Comparison of ENCODE assay signal across 9 mouse cellular contexts in the genomic region with DNA sequence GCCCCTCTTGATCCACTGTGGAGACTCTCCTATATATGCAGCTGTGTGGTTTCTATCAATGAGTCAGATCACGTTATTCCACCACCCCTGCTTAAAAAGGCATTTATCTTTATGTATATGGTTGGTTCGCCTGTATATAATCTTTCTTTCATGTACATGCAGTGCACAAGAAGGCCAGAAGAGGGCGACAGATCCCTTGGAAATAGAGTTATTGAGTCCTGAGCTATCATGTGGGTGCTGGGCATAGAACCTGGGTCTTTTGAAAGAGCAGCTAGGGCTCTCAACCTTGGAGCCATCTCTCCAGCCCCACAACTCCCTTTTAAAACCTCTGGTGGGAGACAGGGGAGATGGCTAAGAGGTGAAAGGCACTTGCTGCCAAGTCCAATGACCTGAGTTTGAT. TPM values are rescaled to one million over a fixed set of nuclear protein-coding genes. Genes with fewer than 3 reads are reported as not detected.
A peak's percentile ranks its signal among the peaks of the same experiment; 100 is the strongest.
DNase-seq lines count a peak whose midpoint lies in the region; ATAC-seq and TF ChIP-seq lines count a peak whose summit lies in the region.
"Had no signal": no experiment of that assay in that cellular context is flagged by ENCODE, and none has a peak within 500 bp of the region (broad histone marks: within the 10 kb centered on the region; RNA-seq: fewer than 3 reads in every experiment).

No protein-coding gene starts in this region.

- no peaks in the 10 kb centered on the region for H3K36me3 ChIP-seq in hindbrain, embryonic 11.5 days (ENCODE audit: control insufficient read depth, insufficient read depth, low read length)
- H3K36me3 ChIP-seq in hindbrain, embryonic 13.5 days, result no peaks in the 10 kb centered on the region
- no peaks in the 10 kb centered on the region for H3K36me3 ChIP-seq in lung, embryonic 14.5 days (ENCODE audit: insufficient read depth)
- H3K36me3 ChIP-seq in forebrain, embryonic 16.5 days (ENCODE audit: control insufficient read depth, insufficient read depth), result no peaks in the 10 kb centered on the region
- no peaks in the 10 kb centered on the region for H3K36me3 ChIP-seq in forebrain, embryonic 14.5 days (ENCODE audit: control insufficient read depth, insufficient read depth, low read length)

- H3K4me1 ChIP-seq in hindbrain, embryonic 11.5 days (replicated peaks; ENCODE audit: control insufficient read depth, insufficient read depth, low read length), result no peaks in the 10 kb centered on the region
- H3K4me1 ChIP-seq in hindbrain, embryonic 13.5 days (replicated peaks), result no peaks in the 10 kb centered on the region
- no peaks in the 10 kb centered on the region for H3K4me1 ChIP-seq in lung, embryonic 14.5 days (ENCODE audit: insufficient read depth)
- no peaks in the 10 kb centered on the region for H3K4me1 ChIP-seq in forebrain, embryonic 16.5 days (replicated peaks; ENCODE audit: control insufficient read depth, insufficient read depth, low read length)
- H3K4me1 ChIP-seq in forebrain, embryonic 14.5 days (ENCODE audit: control insufficient read depth, insufficient read depth, low read length), result no peaks in the 10 kb centered on the region

- H3K9me3 ChIP-seq in hindbrain, embryonic 11.5 days (ENCODE audit: control insufficient read depth, low read length), result no peaks in the 10 kb centered on the region
- no peaks in the 10 kb centered on the region for H3K9me3 ChIP-seq in hindbrain, embryonic 13.5 days
- H3K9me3 ChIP-seq in lung, embryonic 14.5 days (ENCODE audit: low read depth, low read length), result no peaks in the 10 kb centered on the region
- H3K9me3 ChIP-seq in forebrain, embryonic 16.5 days (ENCODE audit: control insufficient read depth, low read length), result no peaks in the 10 kb centered on the region
- no peaks in the 10 kb centered on the region for H3K9me3 ChIP-seq in forebrain, embryonic 14.5 days (replicated peaks; ENCODE audit: control insufficient read depth, low read length)

- H3K4me3 ChIP-seq in hindbrain, embryonic 11.5 days (ENCODE audit: low read depth, low read length), result no peak overlapping the region
- H3K4me3 ChIP-seq in hindbrain, embryonic 13.5 days, result no peak overlapping the region
- H3K4me3 ChIP-seq in lung, embryonic 14.5 days (ENCODE audit: low read depth, low read length), result no peak overlapping the region
- no peak overlapping the region for H3K4me3 ChIP-seq in forebrain, embryonic 16.5 days (replicated peaks; ENCODE audit: low read length)
- H3K4me3 ChIP-seq in forebrain, embryonic 14.5 days (ENCODE audit: low read depth, low read length), result no peak overlapping the region
- H3K4me3 ChIP-seq: myocyte had no signal

- no peak overlapping the region for H3K4me2 ChIP-seq in hindbrain, embryonic 11.5 days (replicated peaks; ENCODE audit: low read depth, low read length)
- H3K4me2 ChIP-seq in hindbrain, embryonic 13.5 days, result no peak overlapping the region
- H3K4me2 ChIP-seq in lung, embryonic 14.5 days, result no peak overlapping the region
- H3K4me2 ChIP-seq in forebrain, embryonic 16.5 days (ENCODE audit: low read length), result no peak overlapping the region
- H3K4me2 ChIP-seq in forebrain, embryonic 14.5 days (ENCODE audit: low read length), result no peak overlapping the region

- no peak for ATAC-seq in hindbrain, embryonic 11.5 days (ENCODE audit: low FRiP score)
- ATAC-seq in hindbrain, embryonic 13.5 days (ENCODE audit: low FRiP score), result no peak
- ATAC-seq in lung, embryonic 14.5 days (ENCODE audit: insufficient read depth), result no peak
- no peak for ATAC-seq in forebrain, embryonic 16.5 days
- no peak for ATAC-seq in forebrain, embryonic 14.5 days

- 27% methylated on average over 3 of the region's 3 CpGs for WGBS in hindbrain, embryonic 11.5 days
- WGBS in hindbrain, embryonic 13.5 days, result 35% methylated on average over 3 of the region's 3 CpGs
- 37% methylated on average over 3 of the region's 3 CpGs for WGBS in lung, embryonic 14.5 days
- WGBS in forebrain, embryonic 16.5 days, result 26% methylated on average over 3 of the region's 3 CpGs
- 28% methylated on average over 3 of the region's 3 CpGs for WGBS in forebrain, embryonic 14.5 days

- H3K27ac ChIP-seq in hindbrain, embryonic 11.5 days (ENCODE audit: low read depth, low read length), result no peak overlapping the region
- no peak overlapping the region for H3K27ac ChIP-seq in hindbrain, embryonic 13.5 days
- H3K27ac ChIP-seq in lung, embryonic 14.5 days (ENCODE audit: low read depth), result no peak overlapping the region
- no peak overlapping the region for H3K27ac ChIP-seq in forebrain, embryonic 16.5 days (ENCODE audit: low read length)
- H3K27ac ChIP-seq in forebrain, embryonic 14.5 days (ENCODE audit: low read depth, low read length), result no peak overlapping the region

- DNase-seq in hindbrain, embryonic 11.5 days (ENCODE audit: low spot score), result peak; percentile 17
- DNase-seq in B cell, adult 2 months, result peak; percentile 63
- peak; percentile 31 for DNase-seq in T-cell, adult 2 months (ENCODE audit: low spot score)
- DNase-seq in lung, embryonic 14.5 days, result peak; percentile 44
- no peak for DNase-seq in right cerebral cortex, postnatal 10 days (ENCODE audit: low spot score in 2 of 2)
- DNase-seq in forebrain, embryonic 14.5 days (ENCODE audit: low spot score), result no peak

- TF ChIP-seq CTCF in lung, embryonic 14.5 days (IDR thresholded peaks at IDR 0.05; ENCODE audit: low read depth), result peak; percentile 60

- H3K9ac ChIP-seq in hindbrain, embryonic 11.5 days (ENCODE audit: low read depth, low read length), result no peak overlapping the region
- no peak overlapping the region for H3K9ac ChIP-seq in hindbrain, embryonic 13.5 days
- H3K9ac ChIP-seq in lung, embryonic 14.5 days, result no peak overlapping the region
- H3K9ac ChIP-seq in forebrain, embryonic 16.5 days (replicated peaks; ENCODE audit: low read depth, low read length), result no peak overlapping the region
- no peak overlapping the region for H3K9ac ChIP-seq in forebrain, embryonic 14.5 days (ENCODE audit: low read length)

- H3K27me3 ChIP-seq in hindbrain, embryonic 11.5 days (ENCODE audit: control insufficient read depth, insufficient read depth, low read length), result no peaks in the 10 kb centered on the region
- H3K27me3 ChIP-seq in hindbrain, embryonic 13.5 days, result 0 out of 2 replicates have a peak, but pooled peaks cover 3% of the 10 kb centered on the region
- no peaks in the 10 kb centered on the region for H3K27me3 ChIP-seq in lung, embryonic 14.5 days (ENCODE audit: insufficient read depth, low read length)
- H3K27me3 ChIP-seq in forebrain, embryonic 16.5 days (replicated peaks; ENCODE audit: control insufficient read depth, insufficient read depth, low read length), result no peaks in the 10 kb centered on the region
- H3K27me3 ChIP-seq in forebrain, embryonic 14.5 days (replicated peaks; ENCODE audit: control insufficient read depth, insufficient read depth, low read length), result no peaks in the 10 kb centered on the region

RNA-seq across cellular contexts. Expression of gene Hsbp1, which starts 32.9 kb away (rescaled TPM):
- 366 and 377 TPM in 2 replicates for polyA plus RNA-seq in hindbrain, embryonic 11.5 days (2014; fragmentation: Nextera tagmentation; extraction: Ambion mirVana)
- 623 and 628 TPM in 2 replicates for polyA plus RNA-seq in hindbrain, embryonic 13.5 days (2015; fragmentation: Nextera tagmentation; extraction: Ambion mirVana)
- 300 and 304 TPM in 2 replicates for polyA plus RNA-seq in lung, embryonic 14.5 days (2014; fragmentation: Nextera tagmentation; extraction: Ambion mirVana)
- 608 and 664 TPM in 2 replicates for polyA plus RNA-seq in forebrain, embryonic 16.5 days (2015; fragmentation: Nextera tagmentation; extraction: Ambion mirVana)
- 593 and 648 TPM in 2 replicates for polyA plus RNA-seq in forebrain, embryonic 14.5 days (2014; fragmentation: Nextera tagmentation; extraction: Ambion mirVana)

Comparison
In these comparisons a context has a peak if more than half of its experiments do, and no peak if none do; other contexts are left out.
1. DNase-seq: peak in hindbrain, embryonic 11.5 days (single experiment), B cell, adult 2 months (2 of 2), T-cell, adult 2 months (single experiment) and lung, embryonic 14.5 days (single experiment); none in right cerebral cortex, postnatal 10 days (0 of 2) and forebrain, embryonic 14.5 days (single experiment).